Mouse (Mus musculus) hindbrain, embryonic 12.5 days (tissue): ENCODE measurements at regions not wholly inside any gene's neighbourhood (a gene's known extent, or its start where the extent isn't known, plus 50 kb on each side); places are given as distances from the start of the nearest gene placed in this dataset.

Experiments used
- ATAC-seq: fragments of 200-750 bp; cut with Nextera tagmentation; 2 replicates; pipeline ENCODE4 v1.8.0; 2017; ENCODE audit warnings: moderate TSS enrichment; ENCODE audit not compliant: low FRiP score
- H3K27ac ChIP-seq: fragments of 300-500 bp; sonication (generic); 2 replicates; pipeline ENCODE4 v1.5.1; 2016; ENCODE audit warnings: mild to moderate bottlenecking
- H3K27me3 ChIP-seq: fragments of 300-500 bp; sonication (generic); 2 replicates; pipeline ENCODE4 v1.6.1; 2016; ENCODE audit warnings: mild to moderate bottlenecking
- H3K36me3 ChIP-seq: fragments of 300-500 bp; sonication (generic); 2 replicates; pipeline ENCODE4 v1.6.1; 2016; ENCODE audit warnings: mild to moderate bottlenecking
- H3K4me1 ChIP-seq: fragments of 300-500 bp; sonication (generic); 2 replicates; pipeline ENCODE4 v1.6.1; 2016
- H3K4me2 ChIP-seq: fragments of 300-500 bp; sonication (generic); replicated peaks from 2 replicates; pipeline ENCODE4 v1.6.1; 2016; ENCODE audit warnings: mild to moderate bottlenecking
- H3K4me3 ChIP-seq: fragments of 300-500 bp; sonication (generic); 2 replicates; pipeline ENCODE4 v1.5.1; 2016; ENCODE audit warnings: mild to moderate bottlenecking
- H3K9ac ChIP-seq: fragments of 300-500 bp; sonication (generic); 2 replicates; pipeline ENCODE4 v1.6.1; 2016; ENCODE audit warnings: mild to moderate bottlenecking, moderate library complexity
- H3K9me3 ChIP-seq: fragments of 300-500 bp; sonication (generic); replicated peaks from 2 replicates; pipeline ENCODE4 v1.6.1; 2016; ENCODE audit warnings: mild to moderate bottlenecking
- WGBS: fragments of 180-500 bp; shearing (Covaris S2); methylation state at CpG from one replicate; pipeline ENCODE4 v1.1.7; 2016; 5-methylcytosine and 5-hydroxymethylcytosine counted together

DNA sequence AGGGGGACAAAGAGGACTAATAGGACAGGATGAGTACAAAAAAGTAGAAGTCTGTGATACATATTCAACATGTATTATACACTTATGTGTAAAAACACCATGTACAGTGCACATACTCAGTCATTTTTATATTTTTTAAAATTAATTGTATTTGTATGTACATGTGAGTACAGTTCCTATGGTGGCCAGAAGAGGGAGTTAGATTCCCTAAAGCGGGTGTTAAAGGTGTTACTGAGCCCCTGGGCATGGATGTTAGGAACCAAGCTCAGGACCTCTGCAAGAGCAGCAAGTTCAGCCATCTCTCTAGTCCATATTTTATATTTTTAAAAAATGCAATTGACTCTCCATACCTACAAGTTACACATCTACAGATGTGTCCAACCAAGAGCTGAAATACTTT is 101.9 kb upstream of the Arntl start:
- Histone ChIP-seq H3K27ac (no peak overlapping the region), H3K36me3 (no peaks in the 10 kb centered on the region), H3K27me3 (no peaks in the 10 kb centered on the region), H3K4me1 (0 out of 2 replicates have a peak, but pooled peaks cover 9% of the 10 kb centered on the region), H3K9ac (no peak overlapping the region), H3K9me3 (no peaks in the 10 kb centered on the region), H3K4me2 (no peak overlapping the region), H3K4me3 (no peak overlapping the region)
- 40% methylated on average over 1 of the region's 1 CpGs for WGBS
- no peak for ATAC-seq

DNA sequence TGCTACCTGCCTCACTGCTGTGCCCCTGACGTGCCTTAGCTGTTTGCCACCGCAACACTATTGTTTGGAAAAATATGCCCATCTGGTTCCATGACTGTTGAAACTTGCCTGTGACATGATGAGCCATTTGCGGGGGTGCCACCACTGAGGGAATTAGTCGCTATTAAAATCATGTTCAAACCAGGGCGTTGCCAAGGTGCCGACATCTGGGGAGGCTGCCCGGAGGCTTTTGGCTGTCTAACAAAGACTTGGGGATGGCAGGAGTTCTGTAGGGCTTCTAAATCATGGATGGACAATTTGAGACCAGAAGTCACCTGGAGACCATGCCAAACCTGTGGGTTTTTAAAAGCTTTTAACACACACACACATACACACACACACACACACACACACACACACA is 100.5 kb upstream of the Arntl start:
- H3K4me1 ChIP-seq = 0 out of 2 replicates have a peak, but pooled peaks cover 12% of the 10 kb centered on the region
- no peak overlapping the region for H3K27ac ChIP-seq
- H3K4me2 ChIP-seq = no peak overlapping the region
- H3K36me3 ChIP-seq = no peaks in the 10 kb centered on the region
- H3K9ac ChIP-seq = no peak overlapping the region
- no peaks in the 10 kb centered on the region for H3K27me3 ChIP-seq
- no peak overlapping the region for H3K4me3 ChIP-seq
- WGBS = 88% methylated on average over 7 of the region's 7 CpGs
- no peaks in the 10 kb centered on the region for H3K9me3 ChIP-seq
- ATAC-seq = no peak

DNA sequence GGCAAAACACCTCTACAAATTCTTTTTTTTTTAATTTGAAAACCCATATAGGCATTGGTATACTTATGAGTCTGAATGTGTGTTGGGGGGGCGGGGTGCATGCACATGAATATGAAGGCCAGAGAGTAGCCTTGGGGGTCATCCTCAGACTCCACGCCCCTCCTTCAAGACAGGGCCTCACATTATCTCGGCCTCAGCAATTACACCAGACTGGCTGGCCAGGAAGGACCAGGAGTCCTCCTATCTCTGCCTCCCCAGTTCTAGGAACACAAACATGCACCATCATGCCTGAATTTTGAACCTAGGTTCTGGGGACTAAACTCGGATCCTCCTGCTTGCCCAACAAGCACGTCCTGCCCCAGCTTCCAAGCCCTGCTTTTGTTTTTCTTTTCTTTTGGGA is 99.3 kb upstream of the Arntl start:
- Histone ChIP-seq H3K27ac (no peak overlapping the region), H3K36me3 (no peaks in the 10 kb centered on the region), H3K4me2 (no peak overlapping the region), H3K9me3 (no peaks in the 10 kb centered on the region), H3K9ac (no peak overlapping the region), H3K27me3 (no peaks in the 10 kb centered on the region), H3K4me3 (no peak overlapping the region), H3K4me1 (0 out of 2 replicates have a peak, but pooled peaks cover 12% of the 10 kb centered on the region)
- 81% methylated on average over 5 of the region's 5 CpGs for WGBS
- no peak for ATAC-seq

DNA sequence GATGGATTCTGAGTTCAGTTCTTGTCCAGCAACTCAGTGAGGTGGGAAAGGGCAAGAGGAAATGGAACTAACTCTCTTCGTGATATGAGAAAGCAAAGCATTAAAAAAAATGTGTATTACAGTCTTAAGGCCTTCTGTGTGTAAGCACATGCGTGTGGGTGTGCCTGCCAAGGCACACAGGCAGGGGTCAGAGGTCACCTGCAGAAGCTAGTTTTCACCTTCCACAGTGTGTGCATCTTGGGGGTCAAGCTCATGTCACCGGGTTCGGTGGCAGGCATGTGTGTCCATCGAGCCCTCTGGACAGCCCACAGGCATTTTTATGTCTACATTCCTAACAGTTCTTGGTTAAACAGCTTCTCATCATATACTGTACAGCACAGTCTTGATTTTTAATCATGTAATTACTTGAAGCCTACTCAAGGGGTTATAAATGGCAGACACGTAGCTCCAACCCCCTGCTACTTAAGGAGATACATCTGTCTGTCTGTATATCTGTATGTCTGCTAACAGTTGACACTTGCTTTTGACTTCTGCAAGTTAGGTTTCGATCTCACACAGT is 98.7 kb upstream of the Arntl start:
- Histone ChIP-seq H3K9me3 (no peaks in the 10 kb centered on the region), H3K36me3 (no peaks in the 10 kb centered on the region), H3K4me2 (no peak overlapping the region), H3K27me3 (no peaks in the 10 kb centered on the region), H3K9ac (no peak overlapping the region), H3K4me1 (0 out of 2 replicates have a peak, but pooled peaks cover 12% of the 10 kb centered on the region), H3K4me3 (no peak overlapping the region), H3K27ac (no peak overlapping the region)
- no peak for ATAC-seq
- WGBS = 68% methylated on average over 7 of the region's 7 CpGs

DNA sequence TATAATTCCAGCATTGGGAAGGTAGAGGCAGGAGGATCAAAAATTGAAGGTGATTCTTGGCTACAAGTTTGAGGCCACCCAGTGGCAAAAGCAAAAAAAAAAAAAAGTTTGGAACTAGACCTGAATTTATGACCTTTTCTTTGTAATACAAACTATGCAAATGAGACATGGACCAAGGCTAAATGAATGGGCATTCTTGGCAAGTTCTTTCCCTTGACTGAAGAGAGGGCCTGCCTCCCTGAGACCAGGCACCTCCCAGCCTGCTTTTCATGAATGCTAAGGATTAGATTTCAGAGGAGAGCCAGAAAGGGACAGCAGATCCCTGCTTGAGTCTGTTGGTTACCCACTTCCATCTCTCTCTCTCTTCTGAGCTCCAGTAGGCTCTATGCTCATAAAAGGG is 97.8 kb upstream of the Arntl start:
- Histone ChIP-seq H3K9ac (no peak overlapping the region), H3K36me3 (no peaks in the 10 kb centered on the region), H3K4me1 (0 out of 2 replicates have a peak, but pooled peaks cover 12% of the 10 kb centered on the region), H3K4me3 (no peak overlapping the region), H3K9me3 (no peaks in the 10 kb centered on the region), H3K27me3 (no peaks in the 10 kb centered on the region), H3K27ac (no peak overlapping the region), H3K4me2 (no peak overlapping the region)
- no peak for ATAC-seq

DNA sequence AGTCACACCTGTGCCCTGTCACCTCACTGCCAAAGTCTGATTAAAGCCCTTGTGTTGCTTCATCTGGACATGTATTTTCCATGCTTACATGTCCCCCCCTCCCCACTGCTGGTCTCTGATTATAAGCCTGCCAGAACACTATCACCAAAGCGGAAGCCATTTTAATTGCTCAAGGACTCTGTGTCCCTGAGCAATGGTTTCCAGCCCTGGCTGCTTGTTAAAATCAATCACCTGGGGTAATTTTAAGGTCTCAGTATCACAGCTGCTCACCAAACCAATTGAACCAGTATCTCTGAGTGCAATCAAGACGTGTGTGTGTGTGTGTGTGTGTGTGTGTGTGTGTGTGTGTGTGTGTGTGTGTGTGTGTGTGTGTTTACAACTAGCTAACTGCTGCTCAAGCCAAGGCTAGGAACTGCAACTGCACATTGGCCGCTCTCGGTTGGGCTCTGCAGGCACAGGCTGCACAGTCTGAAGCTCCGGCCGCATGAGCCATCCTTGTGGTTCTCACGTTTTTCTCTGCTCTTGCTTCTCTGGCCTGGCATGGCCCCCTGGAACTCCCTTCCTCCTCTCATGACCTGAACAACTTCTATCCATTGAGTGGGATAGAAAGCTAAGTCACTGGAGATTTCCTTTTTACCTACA is 96.3 kb upstream of the Arntl start:
- Histone ChIP-seq H3K27me3 (no peaks in the 10 kb centered on the region), H3K9ac (no peak overlapping the region), H3K27ac (no peak overlapping the region), H3K4me3 (no peak overlapping the region), H3K36me3 (no peaks in the 10 kb centered on the region), H3K4me1 (0 out of 2 replicates have a peak, but pooled peaks cover 12% of the 10 kb centered on the region), H3K9me3 (no peaks in the 10 kb centered on the region), H3K4me2 (no peak overlapping the region)
- ATAC-seq = peak; percentile 35; the same call in 1 of the 2 replicates
- WGBS = 60% methylated on average over 7 of the region's 7 CpGs

DNA sequence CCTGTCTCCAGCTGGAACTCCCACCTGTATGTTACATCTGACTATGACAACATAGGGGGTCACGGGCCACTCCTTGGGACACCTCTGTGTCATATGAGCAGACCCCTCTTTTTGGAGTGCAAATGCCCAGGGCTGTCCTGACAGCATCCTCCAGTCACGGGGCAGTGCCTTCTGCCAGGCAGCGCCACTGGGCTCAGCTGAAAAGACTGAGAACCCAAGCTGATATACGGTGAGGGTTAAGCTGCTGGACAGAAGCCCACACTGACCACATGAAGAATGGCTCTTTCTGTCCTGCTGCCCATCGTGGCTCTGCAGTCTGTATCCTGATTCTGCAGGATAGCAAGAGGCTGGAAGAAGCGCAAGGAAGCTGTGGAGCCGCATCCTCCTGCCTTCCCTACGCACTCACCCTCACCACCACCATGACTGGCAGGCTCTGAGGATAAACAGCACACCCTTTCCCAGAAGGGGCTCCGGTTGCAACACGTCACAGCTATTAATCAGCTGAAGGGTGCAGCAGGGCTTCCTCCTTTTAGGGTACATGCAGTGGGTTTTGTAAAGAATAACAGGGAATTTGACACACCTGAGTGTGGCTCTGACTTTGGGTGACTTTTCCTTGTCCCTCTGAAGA is 93.9 kb upstream of the Arntl start:
- no peak for ATAC-seq
- WGBS = 69% methylated on average over 10 of the region's 10 CpGs
- Histone ChIP-seq H3K9me3 (no peaks in the 10 kb centered on the region), H3K4me1 (0 out of 2 replicates have a peak, but pooled peaks cover 12% of the 10 kb centered on the region), H3K27ac (no peak overlapping the region), H3K4me2 (no peak overlapping the region), H3K27me3 (no peaks in the 10 kb centered on the region), H3K4me3 (no peak overlapping the region), H3K9ac (no peak overlapping the region), H3K36me3 (no peaks in the 10 kb centered on the region)

DNA sequence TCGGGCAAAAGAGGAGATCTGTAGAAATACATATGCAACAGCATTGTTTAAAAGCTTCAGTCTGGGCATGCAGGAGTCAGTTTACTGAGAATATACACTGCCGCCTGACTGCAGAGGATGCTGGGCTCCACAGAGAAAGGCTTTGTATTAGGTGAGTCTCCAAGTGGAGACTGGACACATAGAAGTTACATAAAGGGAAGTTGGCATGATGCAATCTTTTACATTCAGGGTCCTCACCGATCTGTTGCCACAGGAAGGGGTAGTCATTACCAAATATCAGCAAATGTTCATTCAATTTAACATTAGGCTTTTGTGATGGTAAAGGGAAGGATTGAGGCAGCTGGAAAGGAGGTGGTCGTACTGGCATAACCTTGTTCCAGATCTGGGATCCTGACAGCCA is 89.7 kb upstream of the Arntl start:
- H3K9ac ChIP-seq = no peak overlapping the region
- H3K27ac ChIP-seq = no peak overlapping the region
- no peak for ATAC-seq
- H3K4me3 ChIP-seq = no peak overlapping the region
- H3K4me1 ChIP-seq = no peaks in the 10 kb centered on the region
- 89% methylated on average over 4 of the region's 4 CpGs for WGBS
- H3K4me2 ChIP-seq = no peak overlapping the region
- H3K27me3 ChIP-seq = no peaks in the 10 kb centered on the region
- no peaks in the 10 kb centered on the region for H3K9me3 ChIP-seq
- H3K36me3 ChIP-seq = no peaks in the 10 kb centered on the region

DNA sequence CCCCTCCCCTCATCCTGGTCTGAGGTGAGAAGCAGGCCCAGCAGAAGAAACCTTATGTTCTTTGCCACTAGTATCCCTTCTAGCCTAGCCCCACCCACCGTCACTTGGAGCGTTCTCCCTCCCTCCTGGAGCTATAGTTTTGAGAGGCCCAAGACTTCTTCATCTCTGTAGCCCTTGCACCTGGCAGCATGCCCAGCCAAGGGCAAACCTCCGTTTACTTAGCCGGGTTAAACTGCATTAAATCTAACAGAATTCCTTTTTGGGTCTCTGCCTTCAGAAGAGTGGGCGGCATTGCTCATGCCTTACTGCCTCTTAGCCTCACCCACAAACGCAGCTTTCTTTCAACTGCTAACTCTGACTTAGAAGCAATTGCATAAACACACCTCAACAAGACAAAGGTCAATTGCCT is 85.3 kb upstream of the Arntl start:
- no peaks in the 10 kb centered on the region for H3K9me3 ChIP-seq
- no peaks in the 10 kb centered on the region for H3K4me1 ChIP-seq
- H3K9ac ChIP-seq = no peak overlapping the region
- 60% methylated on average over 6 of the region's 6 CpGs for WGBS
- H3K27me3 ChIP-seq = no peaks in the 10 kb centered on the region
- H3K4me2 ChIP-seq = no peak overlapping the region
- no peak overlapping the region for H3K4me3 ChIP-seq
- no peak for ATAC-seq
- H3K36me3 ChIP-seq = no peaks in the 10 kb centered on the region
- no peak overlapping the region for H3K27ac ChIP-seq

DNA sequence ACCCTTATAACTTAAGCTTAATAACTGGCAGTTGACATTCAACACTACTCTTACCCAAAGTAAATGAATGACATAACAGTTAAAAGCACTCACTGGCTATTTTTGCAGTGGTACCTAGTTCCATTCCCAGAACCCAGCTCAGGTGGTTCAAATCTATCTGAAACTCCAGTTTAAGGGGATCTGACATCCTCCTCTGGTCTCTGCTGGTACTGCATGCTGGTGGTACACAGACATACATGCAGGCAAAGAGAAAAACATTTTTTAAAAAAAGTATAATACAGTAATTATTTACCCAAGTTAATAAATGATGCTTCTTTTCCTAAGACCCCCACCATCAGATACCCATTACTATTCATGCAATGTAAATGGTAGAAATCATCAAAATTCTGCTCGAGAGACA is 81.3 kb upstream of the Arntl start:
- H3K27ac ChIP-seq = no peak overlapping the region
- peaks cover 8% of the 10 kb centered on the region for H3K4me1 ChIP-seq
- H3K36me3 ChIP-seq = no peaks in the 10 kb centered on the region
- no peak overlapping the region for H3K4me2 ChIP-seq
- 73% methylated on average over 1 of the region's 1 CpGs for WGBS
- H3K9me3 ChIP-seq = no peaks in the 10 kb centered on the region
- H3K9ac ChIP-seq = no peak overlapping the region
- H3K27me3 ChIP-seq = no peaks in the 10 kb centered on the region
- H3K4me3 ChIP-seq = no peak overlapping the region
- ATAC-seq = no peak

DNA sequence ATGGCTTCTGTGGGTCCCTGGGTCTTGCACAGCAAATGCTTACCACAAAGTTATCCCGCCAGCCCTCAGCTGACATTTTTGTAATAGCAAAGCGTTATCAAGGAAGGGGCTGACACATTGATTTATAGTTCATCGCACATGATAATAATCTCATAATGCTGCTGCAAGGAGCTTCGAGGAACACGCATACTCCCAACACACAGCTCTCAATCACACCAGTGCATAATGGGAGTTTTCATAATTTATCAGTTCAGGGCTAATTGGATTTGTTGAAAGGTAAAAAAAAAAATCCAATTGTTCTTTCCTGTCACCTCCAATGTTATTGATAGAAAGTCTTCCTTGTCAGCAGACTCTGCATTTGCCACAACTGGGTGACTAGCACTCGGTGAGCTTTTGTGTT is 76.7 kb upstream of the Arntl start:
- Histone ChIP-seq H3K27ac (no peak overlapping the region), H3K4me2 (no peak overlapping the region), H3K36me3 (no peaks in the 10 kb centered on the region), H3K4me1 (peaks cover 9% of the 10 kb centered on the region), H3K4me3 (no peak overlapping the region), H3K9ac (no peak overlapping the region), H3K27me3 (no peaks in the 10 kb centered on the region; the same call in 1 of the 2 replicates), H3K9me3 (no peaks in the 10 kb centered on the region)
- ATAC-seq = 0 out of 2 replicates have a peak, but pooled peaks have one; percentile 13
- 48% methylated on average over 6 of the region's 6 CpGs for WGBS

DNA sequence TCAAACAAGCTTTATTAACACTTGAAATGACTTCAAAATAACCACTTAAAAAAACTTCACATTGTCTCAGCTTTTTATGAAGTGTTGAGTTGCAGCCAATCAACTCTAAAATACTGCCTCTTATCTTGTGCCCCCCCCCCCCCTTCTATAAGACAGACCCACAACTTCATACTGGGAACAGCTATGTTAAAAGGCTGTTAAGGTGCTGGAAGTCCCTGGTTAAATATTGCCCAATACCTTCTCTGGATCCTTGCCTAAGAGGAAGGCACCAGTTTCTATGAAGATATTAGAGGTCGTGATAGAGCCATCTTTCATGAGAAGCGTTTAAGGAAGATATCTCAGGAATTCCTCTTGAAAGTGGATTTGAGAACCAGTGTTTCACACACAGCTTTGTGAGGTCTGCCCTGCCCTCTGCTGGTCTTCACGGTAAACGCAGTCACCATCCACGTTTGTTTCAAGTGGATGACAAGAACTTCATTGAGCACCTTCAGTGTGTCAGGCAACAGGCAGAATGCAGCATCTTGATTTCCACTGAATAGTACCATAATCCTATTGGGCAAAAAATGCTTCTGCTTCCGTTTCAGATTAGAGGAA is 75.2 kb upstream of the Arntl start:
- Histone ChIP-seq H3K27me3 (no peaks in the 10 kb centered on the region; the same call in 1 of the 2 replicates), H3K4me2 (no peak overlapping the region), H3K36me3 (no peaks in the 10 kb centered on the region), H3K9me3 (no peaks in the 10 kb centered on the region), H3K27ac (no peak overlapping the region), H3K4me3 (no peak overlapping the region), H3K4me1 (peaks cover 9% of the 10 kb centered on the region), H3K9ac (no peak overlapping the region)
- 6% methylated on average over 6 of the region's 6 CpGs for WGBS
- ATAC-seq = no peak
